Mouse (Mus musculus) heart, embryonic 15.5 days (tissue): ENCODE measurements around the gene Kif15. TPM values are rescaled to one million over a fixed set of nuclear protein-coding genes. Genes with fewer than 3 reads are reported as not detected.

Experiments used
- ATAC-seq: fragments of 200-750 bp; cut with Nextera tagmentation; replicated peaks from 2 replicates; pipeline ENCODE4 v1.8.0; 2017; ENCODE audit warnings: low read depth, moderate TSS enrichment; ENCODE audit not compliant: insufficient number of reproducible peaks, insufficient read depth, low FRiP score
- H3K27ac ChIP-seq: fragments of 300-500 bp; sonication (generic); 2 replicates; pipeline ENCODE4 v1.5.1; 2015; ENCODE audit warnings: mild to moderate bottlenecking, inconsistent platforms
- H3K27me3 ChIP-seq: fragments of 300-500 bp; sonication (generic); 2 replicates; pipeline ENCODE4 v1.6.1; 2015; ENCODE audit warnings: inconsistent platforms
- H3K36me3 ChIP-seq: fragments of 300-500 bp; sonication (generic); 2 replicates; pipeline ENCODE4 v1.6.1; 2015; ENCODE audit warnings: mild to moderate bottlenecking, inconsistent platforms
- H3K4me1 ChIP-seq: fragments of 300-500 bp; sonication (generic); replicated peaks from 2 replicates; pipeline ENCODE4 v1.6.1; 2015; ENCODE audit warnings: inconsistent platforms
- H3K4me2 ChIP-seq: fragments of 300-500 bp; sonication (generic); 2 replicates; pipeline ENCODE4 v1.6.1; 2015; ENCODE audit warnings: inconsistent platforms, mild to moderate bottlenecking, moderate library complexity
- H3K4me3 ChIP-seq: fragments of 300-500 bp; sonication (generic); 2 replicates; pipeline ENCODE4 v1.5.1; 2015; ENCODE audit warnings: mild to moderate bottlenecking, inconsistent platforms
- H3K9ac ChIP-seq: fragments of 300-500 bp; sonication (generic); 2 replicates; pipeline ENCODE4 v1.6.1; 2015; ENCODE audit warnings: mild to moderate bottlenecking, inconsistent platforms
- H3K9me3 ChIP-seq: fragments of 300-500 bp; sonication (generic); replicated peaks from 2 replicates; pipeline ENCODE4 v1.6.1; 2016; ENCODE audit warnings: inconsistent platforms
- WGBS: fragments of 180-500 bp; shearing (Covaris S2); methylation state at CpG from one replicate; pipeline ENCODE4 v1.1.7; 2015; ENCODE audit warnings: mixed read lengths; 5-methylcytosine and 5-hydroxymethylcytosine counted together
- polyA plus RNA-seq: library from polyadenylated mRNA; unstranded; fragments of >200 nt; fragmentation: Nextera tagmentation; extraction: Ambion mirVana; gene quantifications from 2 replicates; pipeline ENCODE4 v1.2.1, GENCODE M21; 2015

Kif15 gene
- polyA plus RNA-seq, 1 experiment from 2014 or later, result 23.8 TPM

- Histone ChIP-seq H3K9me3 (no peaks in the 10 kb centered on the region), H3K27me3 (no peaks in the 10 kb centered on the region), H3K4me1 (peaks cover 16% of the 10 kb centered on the region), H3K9ac (peak within 1 kb of the TSS; percentile 81), H3K36me3 (peaks cover 11% of the 10 kb centered on the region; the same call in 1 of the 2 replicates), H3K4me2 (peak within 1 kb of the TSS; percentile 83), H3K27ac (peak within 1 kb of the TSS; percentile 95), H3K4me3 (peak within 1 kb of the TSS; percentile 71)
- under 1% methylated on average over 46 of the region's 69 CpGs for WGBS
- ATAC-seq, result peak; percentile 96
These were observed 70.3 kb downstream of the Kif15 start, which contains the start of gene Tmem42 for GRCm38 (mm10) chr9:123020995-123021631. Gene Tmem42 (plus strand): TSS chr9:123021326.

GRCm38 (mm10) chr9:123021636-123022379, 71.0 kb downstream of the Kif15 start:
- ATAC-seq, result peak; percentile 3; the same call in 1 of the 2 replicates
- Histone ChIP-seq H3K4me1 (peaks cover 16% of the 10 kb centered on the region), H3K27me3 (no peaks in the 10 kb centered on the region), H3K36me3 (peaks cover 9% of the 10 kb centered on the region; the same call in 1 of the 2 replicates), H3K4me3 (peak overlapping the region; percentile 71), H3K9me3 (no peaks in the 10 kb centered on the region), H3K4me2 (peak overlapping the region; percentile 83), H3K27ac (no peak overlapping the region), H3K9ac (no peak overlapping the region; the same call in 1 of the 2 replicates)
- 35% methylated on average over 18 of the region's 24 CpGs for WGBS

- H3K27ac ChIP-seq, result no peak overlapping the region
- no peaks in the 10 kb centered on the region for H3K27me3 ChIP-seq
- no peak overlapping the region for H3K4me3 ChIP-seq
- no peaks in the 10 kb centered on the region for H3K9me3 ChIP-seq
- H3K4me2 ChIP-seq, result no peak overlapping the region
- H3K4me1 ChIP-seq, result peaks cover 16% of the 10 kb centered on the region
- no peak overlapping the region for H3K9ac ChIP-seq
- no peaks in the 10 kb centered on the region for H3K36me3 ChIP-seq
- no peak for ATAC-seq
- WGBS, result 80% methylated on average over 2 of the region's 2 CpGs
These were observed 73.4 kb downstream of the Kif15 start for GRCm38 (mm10) chr9:123024201-123024600.

- Histone ChIP-seq H3K4me2 (no peak overlapping the region), H3K27me3 (no peaks in the 10 kb centered on the region), H3K27ac (no peak overlapping the region), H3K9me3 (no peaks in the 10 kb centered on the region), H3K4me3 (no peak overlapping the region), H3K9ac (no peak overlapping the region), H3K36me3 (no peaks in the 10 kb centered on the region), H3K4me1 (no peaks in the 10 kb centered on the region)
- ATAC-seq, result no peak
- WGBS, result 68% methylated on average over 13 of the region's 13 CpGs
These were observed 80.8 kb downstream of the Kif15 start for GRCm38 (mm10) chr9:123031496-123032246.

GRCm38 (mm10) chr9:123034426-123034825, 83.6 kb downstream of the Kif15 start, which contains the start of gene Tgm4:
Gene Tgm4 (plus strand): TSS chr9:123034726.
- WGBS, result 71% methylated on average over 4 of the region's 4 CpGs
- no peak for ATAC-seq
- Histone ChIP-seq H3K4me2 (no peak within 1 kb of the TSS), H3K36me3 (no peaks in the 10 kb centered on the region), H3K4me1 (no peaks in the 10 kb centered on the region), H3K4me3 (no peak within 1 kb of the TSS), H3K27me3 (no peaks in the 10 kb centered on the region), H3K9me3 (no peaks in the 10 kb centered on the region), H3K9ac (no peak within 1 kb of the TSS), H3K27ac (no peak within 1 kb of the TSS)

- Histone ChIP-seq H3K27me3 (no peaks in the 10 kb centered on the region), H3K9me3 (no peaks in the 10 kb centered on the region), H3K36me3 (no peaks in the 10 kb centered on the region), H3K4me3 (no peak overlapping the region), H3K9ac (no peak overlapping the region), H3K27ac (no peak overlapping the region), H3K4me1 (no peaks in the 10 kb centered on the region), H3K4me2 (no peak overlapping the region)
- 67% methylated on average over 1 of the region's 1 CpGs for WGBS
- no peak for ATAC-seq
These were observed 96.8 kb downstream of the Kif15 start for GRCm38 (mm10) chr9:123047665-123048064.

GRCm38 (mm10) chr9:123058724-123059292, 108.0 kb downstream of the Kif15 start:
- H3K4me3 ChIP-seq, result no peak overlapping the region
- H3K9me3 ChIP-seq, result no peaks in the 10 kb centered on the region
- H3K27me3 ChIP-seq, result no peaks in the 10 kb centered on the region
- H3K27ac ChIP-seq, result no peak overlapping the region
- H3K9ac ChIP-seq, result no peak overlapping the region
- 0 out of 2 replicates have a peak, but pooled peaks cover 5% of the 10 kb centered on the region for H3K4me1 ChIP-seq
- H3K4me2 ChIP-seq, result no peak overlapping the region
- ATAC-seq, result no peak
- H3K36me3 ChIP-seq, result no peaks in the 10 kb centered on the region

GRCm38 (mm10) chr9:123060172-123060571, 109.3 kb downstream of the Kif15 start:
- no peak for ATAC-seq
- 0 out of 2 replicates have a peak, but pooled peaks cover 5% of the 10 kb centered on the region for H3K4me1 ChIP-seq
- no peaks in the 10 kb centered on the region for H3K36me3 ChIP-seq
- H3K4me3 ChIP-seq, result no peak overlapping the region
- no peaks in the 10 kb centered on the region for H3K27me3 ChIP-seq
- H3K4me2 ChIP-seq, result no peak overlapping the region
- H3K27ac ChIP-seq, result no peak overlapping the region
- 73% methylated on average over 3 of the region's 3 CpGs for WGBS
- no peaks in the 10 kb centered on the region for H3K9me3 ChIP-seq
- no peak overlapping the region for H3K9ac ChIP-seq

Other genes starting within 250 kb of the Kif15 start
- gene Topaz1, start 203.7 kb upstream of the Kif15 start, polyA plus RNA-seq, result 0.05 TPM in 1 of 2 replicates, not detected in the other
- gene Tcaim, start 145.5 kb upstream of the Kif15 start, polyA plus RNA-seq, result 5.3 and 6.1 TPM in 2 replicates
- gene Gm35549, start 107.0 kb upstream of the Kif15 start, polyA plus RNA-seq, result 0.29 and 0.42 TPM in 2 replicates
- gene Zfp445, start 85.0 kb upstream of the Kif15 start, polyA plus RNA-seq, result 33.1 and 41.2 TPM in 2 replicates
- gene Zkscan7, start 65.4 kb upstream of the Kif15 start, polyA plus RNA-seq, result 1.9 and 2.6 TPM in 2 replicates
- gene Zfp105, start 28.0 kb upstream of the Kif15 start, polyA plus RNA-seq, result 9.4 and 9.6 TPM in 2 replicates
- gene 1110059G10Rik, start within 50 bp of the Kif15 start, polyA plus RNA-seq, result 18.7 and 23.7 TPM in 2 replicates
- 15.4 and 18.1 TPM in 2 replicates for gene Tmem42, start 70.3 kb downstream of the Kif15 start, polyA plus RNA-seq
- gene Tgm4, start 83.7 kb downstream of the Kif15 start, polyA plus RNA-seq, result 0.24 and 0.30 TPM in 2 replicates
- 44.2 and 52.7 TPM in 2 replicates for gene Zdhhc3, start 162.2 kb downstream of the Kif15 start, polyA plus RNA-seq
- 63.9 and 76.4 TPM in 2 replicates for gene Exosc7, start 162.2 kb downstream of the Kif15 start, polyA plus RNA-seq
- gene Clec3b, start 199.9 kb downstream of the Kif15 start, polyA plus RNA-seq, result 1.5 and 2.9 TPM in 2 replicates